Mouse (Mus musculus) heart, embryonic 12.5 days (tissue): ENCODE results near the gene Olfr308. TPM values are rescaled to one million over a fixed set of nuclear protein-coding genes. Genes with fewer than 3 reads are reported as not detected.
"Not testable (repeated sequence)": the region's sequence is repeated elsewhere in the genome, so short reads cannot be mapped to it uniquely, and the experiment has no call there.

Experiments used
- ATAC-seq: fragments of 200-750 bp; cut with Nextera tagmentation; 2 replicates; pipeline ENCODE4 v1.8.0; 2017; ENCODE audit warnings: moderate TSS enrichment, moderate library complexity; ENCODE audit not compliant: insufficient number of reproducible peaks, low FRiP score
- H3K27ac ChIP-seq: fragments of 300-500 bp; sonication (generic); 2 replicates; pipeline ENCODE4 v1.5.1; 2016; ENCODE audit warnings: mild to moderate bottlenecking, moderate library complexity; ENCODE audit not compliant: poor library complexity, severe bottlenecking
- H3K27me3 ChIP-seq: fragments of 300-500 bp; sonication (generic); replicated peaks from 2 replicates; pipeline ENCODE4 v1.6.1; 2016; ENCODE audit warnings: mild to moderate bottlenecking, moderate library complexity
- H3K36me3 ChIP-seq: fragments of 300-500 bp; sonication (generic); 2 replicates; pipeline ENCODE4 v1.6.1; 2016; ENCODE audit warnings: mild to moderate bottlenecking, moderate library complexity
- H3K4me1 ChIP-seq: fragments of 300-500 bp; sonication (generic); replicated peaks from 2 replicates; pipeline ENCODE4 v1.6.1; 2016; ENCODE audit warnings: mild to moderate bottlenecking
- H3K4me2 ChIP-seq: fragments of 300-500 bp; sonication (generic); 2 replicates; pipeline ENCODE4 v1.6.1; 2016; ENCODE audit warnings: mild to moderate bottlenecking, moderate library complexity
- H3K4me3 ChIP-seq: fragments of 300-500 bp; sonication (generic); 2 replicates; pipeline ENCODE4 v1.5.1; 2016; ENCODE audit warnings: mild to moderate bottlenecking
- H3K9ac ChIP-seq: fragments of 300-500 bp; sonication (generic); 2 replicates; pipeline ENCODE4 v1.6.1; 2016; ENCODE audit warnings: mild to moderate bottlenecking, moderate library complexity
- H3K9me3 ChIP-seq: fragments of 300-500 bp; sonication (generic); replicated peaks from 2 replicates; pipeline ENCODE4 v1.6.1; 2016; ENCODE audit warnings: mild to moderate bottlenecking, moderate library complexity
- WGBS: fragments of 180-500 bp; shearing (Covaris S2); methylation state at CpG from one replicate; pipeline ENCODE4 v1.1.7; 2016; 5-methylcytosine and 5-hydroxymethylcytosine counted together
- microRNA-seq: library from miRNA; unstranded; fragments of <30 nt; microRNA quantifications from one replicate; pipeline ENCODE4, GENCODE M21; 2017
- polyA plus RNA-seq: library from polyadenylated mRNA; unstranded; fragments of >200 nt; fragmentation: Nextera tagmentation; extraction: Ambion mirVana; gene quantifications from 2 replicates; pipeline ENCODE4 v1.2.1, GENCODE M21; 2016

Gene Olfr308
- not detected in 2 replicates for polyA plus RNA-seq

GRCm38 (mm10) chr7:86325530-86325929, at the start of gene Olfr308:
Gene Olfr308 (minus strand): TSS chr7:86325630.
- Histone ChIP-seq H3K36me3 (no peaks in the 10 kb centered on the region), H3K27me3 (no peaks in the 10 kb centered on the region)
- ATAC-seq: no peak

GRCm38 (mm10) chr7:86366828-86367227, 41.4 kb upstream of the Olfr308 start, which contains the start of gene Olfr305:
Gene Olfr305 (minus strand): TSS chr7:86366928.
- Histone ChIP-seq H3K27me3 (no peaks in the 10 kb centered on the region), H3K9me3 (no peaks in the 10 kb centered on the region), H3K27ac (no peak within 1 kb of the TSS), H3K4me2 (no peak within 1 kb of the TSS), H3K9ac (no peak within 1 kb of the TSS), H3K36me3 (no peaks in the 10 kb centered on the region), H3K4me3 (no peak within 1 kb of the TSS), H3K4me1 (no peaks in the 10 kb centered on the region)
- ATAC-seq: no peak
- 74% methylated on average over 1 of the region's 1 CpGs for WGBS

More at GRCm38 (mm10) chr7:86325530-86325929, at the start of gene Olfr308:
- no peaks in the 10 kb centered on the region for H3K9me3 ChIP-seq
- H3K4me1 ChIP-seq: no peaks in the 10 kb centered on the region
- H3K27ac ChIP-seq: no peak within 1 kb of the TSS
- H3K4me3 ChIP-seq: no peak within 1 kb of the TSS
- no peak within 1 kb of the TSS for H3K9ac ChIP-seq
- H3K4me2 ChIP-seq: no peak within 1 kb of the TSS

DNA sequence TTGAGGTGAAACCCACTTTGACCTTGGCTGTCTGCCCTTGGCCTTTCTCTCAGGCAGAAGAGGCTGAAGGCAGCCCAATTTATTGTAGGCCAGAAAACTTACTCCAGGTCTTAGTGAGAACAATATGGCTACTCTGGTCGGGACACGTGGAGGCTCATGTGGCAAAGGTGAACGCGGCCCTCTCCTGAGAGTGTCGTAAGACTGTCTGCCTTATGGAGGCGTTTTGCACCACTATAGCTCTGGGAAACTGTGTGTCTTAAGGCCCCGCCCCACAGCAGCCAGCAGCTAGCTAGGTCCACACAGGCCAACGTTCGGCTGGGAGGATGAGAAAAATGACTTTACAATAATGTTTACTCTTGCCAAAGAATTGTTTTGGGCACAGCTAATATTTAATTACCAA, 20.9 kb upstream of the Olfr308 start:
- not testable (repeated sequence) for H3K27ac ChIP-seq, H3K27me3 ChIP-seq, H3K36me3 ChIP-seq, H3K9ac ChIP-seq, H3K4me2 ChIP-seq, H3K4me1 ChIP-seq, H3K4me3 ChIP-seq, ATAC-seq, H3K9me3 ChIP-seq
- WGBS: 83% methylated on average over 9 of the region's 9 CpGs

DNA sequence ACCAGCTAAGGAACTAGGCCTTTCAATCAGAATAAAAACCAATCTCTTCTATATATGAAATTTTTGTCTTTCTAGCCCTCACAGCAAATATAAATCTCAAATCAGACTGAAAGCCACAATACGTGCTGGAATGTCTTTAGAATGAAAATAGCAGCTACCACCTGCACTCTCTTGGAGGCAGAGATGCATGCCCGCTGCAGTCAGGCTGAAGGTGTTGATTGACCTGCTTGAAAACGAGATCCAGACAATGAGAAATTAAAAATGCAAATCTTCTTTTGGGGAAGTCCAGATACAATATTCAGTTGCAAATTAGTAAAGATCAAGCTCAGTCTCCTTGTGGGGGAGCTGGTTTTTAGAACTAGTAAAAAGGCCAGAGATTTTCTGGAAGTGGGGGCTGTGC, 18.8 kb upstream of the Olfr308 start:
- Histone ChIP-seq H3K36me3 (no peaks in the 10 kb centered on the region), H3K9ac (no peak overlapping the region), H3K4me2 (no peak overlapping the region), H3K4me1 (no peaks in the 10 kb centered on the region), H3K27me3 (no peaks in the 10 kb centered on the region), H3K27ac (no peak overlapping the region), H3K9me3 (0 out of 2 replicates have a peak, but pooled peaks cover 6% of the 10 kb centered on the region), H3K4me3 (no peak overlapping the region)
- ATAC-seq: no peak
- WGBS: 60% methylated on average over 3 of the region's 3 CpGs

- ATAC-seq: no peak
- H3K27me3 ChIP-seq: no peaks in the 10 kb centered on the region
- H3K4me2 ChIP-seq: no peak overlapping the region
- WGBS: 66% methylated on average over 14 of the region's 14 CpGs
- no peak overlapping the region for H3K27ac ChIP-seq
- H3K4me1 ChIP-seq: no peaks in the 10 kb centered on the region
- H3K36me3 ChIP-seq: no peaks in the 10 kb centered on the region
- H3K9ac ChIP-seq: no peak overlapping the region
- H3K9me3 ChIP-seq: no peaks in the 10 kb centered on the region
- H3K4me3 ChIP-seq: no peak overlapping the region
Observed at GRCm38 (mm10) chr7:86342881-86343565, 17.6 kb upstream of the Olfr308 start.

- Histone ChIP-seq H3K27ac (no peak within 1 kb of the TSS), H3K4me3 (no peak within 1 kb of the TSS), H3K4me2 (no peak within 1 kb of the TSS), H3K4me1 (no peaks in the 10 kb centered on the region), H3K9me3 (no peaks in the 10 kb centered on the region), H3K27me3 (no peaks in the 10 kb centered on the region), H3K36me3 (no peaks in the 10 kb centered on the region), H3K9ac (no peak within 1 kb of the TSS)
- WGBS: 54% methylated on average over 1 of the region's 1 CpGs
- no peak for ATAC-seq
Observed at GRCm38 (mm10) chr7:86337486-86337885, 12.1 kb upstream of the Olfr308 start, which contains the start of gene Olfr307. Gene Olfr307 (minus strand): TSS chr7:86337586.

DNA sequence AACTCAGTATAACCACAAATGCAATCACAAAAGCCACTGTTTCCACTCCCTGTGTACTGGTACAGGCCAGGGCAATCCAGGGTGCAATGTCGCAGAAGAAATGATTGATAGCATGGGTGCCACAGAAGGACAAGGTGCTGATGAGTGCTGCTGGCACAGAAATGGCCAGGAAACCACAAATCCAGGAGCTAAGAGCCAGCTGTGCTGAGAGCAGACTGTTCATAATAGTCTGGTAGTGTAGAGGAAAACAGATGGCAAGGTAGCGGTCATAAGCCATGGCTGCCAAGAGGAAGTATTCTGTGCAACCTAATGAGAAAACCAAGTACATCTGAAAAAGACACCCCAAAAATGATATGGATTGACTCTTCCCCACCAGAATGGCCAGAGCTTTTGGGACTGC, 4.1 kb downstream of the Olfr308 start:
- no peak overlapping the region for H3K4me2 ChIP-seq
- H3K27ac ChIP-seq: no peak overlapping the region
- H3K4me3 ChIP-seq: no peak overlapping the region
- H3K9me3 ChIP-seq: no peaks in the 10 kb centered on the region
- H3K27me3 ChIP-seq: no peaks in the 10 kb centered on the region
- H3K36me3 ChIP-seq: no peaks in the 10 kb centered on the region
- WGBS: 90% methylated on average over 2 of the region's 2 CpGs
- H3K9ac ChIP-seq: no peak overlapping the region
- no peak for ATAC-seq
- H3K4me1 ChIP-seq: no peaks in the 10 kb centered on the region

DNA sequence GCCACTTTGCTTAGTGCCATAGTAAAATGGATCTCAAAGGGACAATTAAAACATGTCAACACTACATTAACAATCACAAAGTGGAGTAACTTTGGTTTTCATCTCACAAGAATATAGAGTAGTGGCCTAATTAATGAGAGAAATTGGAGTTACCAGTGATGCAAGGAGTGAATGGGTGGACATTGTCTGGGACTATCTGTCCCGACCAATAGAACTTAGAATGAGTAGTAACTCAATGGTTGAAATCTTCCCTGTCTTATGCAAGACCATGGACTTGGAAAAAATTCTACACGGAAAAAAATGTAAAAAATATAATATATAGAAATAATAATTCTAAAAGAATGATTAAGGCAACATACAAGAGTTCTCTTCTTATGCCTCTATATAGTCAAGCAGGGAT, 11.8 kb downstream of the Olfr308 start, which contains the start of gene Olfr309:
Gene Olfr309 (minus strand): TSS at position 101 of the 400 bp plus-strand sequence.
- Histone ChIP-seq H3K9ac (no peak within 1 kb of the TSS), H3K4me3 (no peak within 1 kb of the TSS), H3K27ac (no peak within 1 kb of the TSS), H3K9me3 (no peaks in the 10 kb centered on the region), H3K4me1 (no peaks in the 10 kb centered on the region), H3K36me3 (no peaks in the 10 kb centered on the region), H3K27me3 (no peaks in the 10 kb centered on the region), H3K4me2 (no peak within 1 kb of the TSS)
- 61% methylated on average over 2 of the region's 2 CpGs for WGBS
- no peak for ATAC-seq

GRCm38 (mm10) chr7:86277072-86277471, 48.4 kb downstream of the Olfr308 start, which contains the start of gene Olfr310:
Gene Olfr310 (minus strand): TSS chr7:86277172.
- no peak for ATAC-seq
- Histone ChIP-seq H3K36me3 (no peaks in the 10 kb centered on the region), H3K27ac (no peak within 1 kb of the TSS), H3K9me3 (no peaks in the 10 kb centered on the region), H3K27me3 (no peaks in the 10 kb centered on the region), H3K4me2 (no peak within 1 kb of the TSS), H3K4me3 (no peak within 1 kb of the TSS), H3K9ac (no peak within 1 kb of the TSS), H3K4me1 (no peaks in the 10 kb centered on the region)
- WGBS: 74% methylated on average over 1 of the region's 1 CpGs

Small RNA genes lying within 50 kb of the gene (microRNA-seq; reads per million reads assigned to microRNA genes)
- gene Gm23192: not detected

Other genes with a start within 250 kb of the Olfr308 start
- gene Vmn2r75, start 153.9 kb downstream of the Olfr308 start, polyA plus RNA-seq: not detected in 2 replicates
- gene Vmn2r76, start 79.3 kb downstream of the Olfr308 start, polyA plus RNA-seq: not detected in 2 replicates
- not detected in 2 replicates for gene Olfr310, start 48.5 kb downstream of the Olfr308 start, polyA plus RNA-seq
- not detected in 2 replicates for gene Olfr309, start 11.9 kb downstream of the Olfr308 start, polyA plus RNA-seq
- gene Olfr307, start 12.0 kb upstream of the Olfr308 start, polyA plus RNA-seq: not detected in 2 replicates
- not detected in 2 replicates for gene Olfr305, start 41.3 kb upstream of the Olfr308 start, polyA plus RNA-seq
- not detected in 2 replicates for gene Olfr304, start 61.0 kb upstream of the Olfr308 start, polyA plus RNA-seq
- gene Olfr303, start 72.2 kb upstream of the Olfr308 start, polyA plus RNA-seq: not detected in 2 replicates
- gene Olfr301, start 78.2 kb upstream of the Olfr308 start, polyA plus RNA-seq: not detected in 2 replicates
- not detected in 2 replicates for gene Olfr299, start 134.3 kb upstream of the Olfr308 start, polyA plus RNA-seq
- gene Olfr298, start 166.9 kb upstream of the Olfr308 start, polyA plus RNA-seq: not detected in 2 replicates
- not detected in 2 replicates for gene Olfr297, start 194.3 kb upstream of the Olfr308 start, polyA plus RNA-seq